16 mouse cellular contexts compared by ENCODE assay signal in the genomic region with DNA sequence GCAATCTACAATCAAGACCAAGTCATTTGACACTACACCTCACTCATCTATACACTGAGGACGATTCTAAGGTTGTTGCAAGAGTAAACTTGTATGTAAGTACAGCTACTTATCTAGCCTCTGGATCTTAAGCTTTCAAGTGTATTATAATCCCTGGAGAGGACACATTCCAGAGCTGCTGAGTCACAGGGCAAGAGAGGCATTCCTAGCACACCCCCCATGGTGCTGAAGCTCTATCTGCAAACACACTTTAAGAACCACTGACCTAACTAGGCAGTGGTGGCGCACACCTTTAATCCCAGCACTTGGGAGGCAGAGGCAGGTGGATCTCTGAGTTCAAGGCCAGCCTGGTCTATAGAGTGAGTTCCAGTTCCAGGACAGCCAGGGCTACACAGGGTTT. TPM values are rescaled to one million over a fixed set of nuclear protein-coding genes. Genes with fewer than 3 reads are reported as not detected.
DNase-seq lines count a peak whose midpoint lies in the region; TF ChIP-seq lines count a peak whose summit lies in the region.
"Had no signal": no experiment of that assay in that cellular context is flagged by ENCODE, and none has a peak within 500 bp of the region (broad histone marks: within the 10 kb centered on the region; RNA-seq: fewer than 3 reads in every experiment).

No protein-coding gene starts in this region.

- no peak for TF ChIP-seq CTCF in lung, adult 2 months (IDR thresholded peaks at IDR 0.05; ENCODE audit: insufficient read depth, low read length)

- H3K4me1 ChIP-seq in lung, adult 2 months (ENCODE audit: control insufficient read depth, insufficient read depth, low read length): peaks cover 3% of the 10 kb centered on the region

- intact Hi-C loops in left cerebral cortex, postnatal 4 days (cut with DNase I): loop anchor here (10.0 kb wide), 1 partner anchor 275 kb away; a partner anchor contains a TSS

- H3K4me3 ChIP-seq in lung, adult 2 months (replicated peaks; ENCODE audit: extremely low read depth, low read depth, low read length): no peak overlapping the region
- H3K4me3 ChIP-seq: embryonic facial prominence, embryonic 12.5 days; heart, embryonic 13.5 days; left cerebral cortex, adult 2 months; liver, embryonic 12.5 days; neural tube, embryonic 12.5 days; stomach, embryonic 15.5 days had no signal

- TF ChIP-seq POLR2A in lung, adult 2 months (IDR thresholded peaks at IDR 0.05; ENCODE audit: borderline replicate concordance, extremely low read depth, low read depth, low read length): no peak

- WGBS in lung, adult 2 months: 45% methylated on average over 2 of the region's 2 CpGs

- DNase-seq in kidney, adult 11 months: peak; percentile 42
- DNase-seq in kidney, postnatal 10 days: no peak
- peak; percentile 53 for DNase-seq in lung, postnatal 25 days (ENCODE audit: low spot score)
- no peak for DNase-seq in lung, adult 2 months
- peak; percentile 75 for DNase-seq in NIH3T3 (ENCODE audit: low read depth)
- DNase-seq in cerebellum, postnatal 4 days (ENCODE audit: low spot score in 2 of 2): no peak
- no peak for DNase-seq in left cerebral cortex, postnatal 4 days
- DNase-seq: cerebellum, adult 11-12 months; cerebellum, postnatal 25 days; heart, postnatal 36 days had no signal

RNA-seq across cellular contexts. Expression of a gene that starts 51.9 kb away (rescaled TPM):
- polyA plus RNA-seq in lung, adult 2 months (2012; rRNA removed): 117 and 167 TPM in 2 replicates
- total RNA-seq in left cerebral cortex, postnatal 4 days (2021): 10 to 100 TPM; 66.6 to 81.4 TPM

Comparison
In these comparisons a context has a peak if more than half of its experiments do, and no peak if none do; other contexts are left out.
1. DNase-seq: peak in kidney, adult 11 months (single experiment), lung, postnatal 25 days (single experiment) and NIH3T3 (single experiment); none in kidney, postnatal 10 days (single experiment), lung, adult 2 months (single experiment), cerebellum, postnatal 4 days (0 of 2) and left cerebral cortex, postnatal 4 days (single experiment).